Mouse (Mus musculus): ENCODE data around the gene Shf.

Gene Shf

DNA sequence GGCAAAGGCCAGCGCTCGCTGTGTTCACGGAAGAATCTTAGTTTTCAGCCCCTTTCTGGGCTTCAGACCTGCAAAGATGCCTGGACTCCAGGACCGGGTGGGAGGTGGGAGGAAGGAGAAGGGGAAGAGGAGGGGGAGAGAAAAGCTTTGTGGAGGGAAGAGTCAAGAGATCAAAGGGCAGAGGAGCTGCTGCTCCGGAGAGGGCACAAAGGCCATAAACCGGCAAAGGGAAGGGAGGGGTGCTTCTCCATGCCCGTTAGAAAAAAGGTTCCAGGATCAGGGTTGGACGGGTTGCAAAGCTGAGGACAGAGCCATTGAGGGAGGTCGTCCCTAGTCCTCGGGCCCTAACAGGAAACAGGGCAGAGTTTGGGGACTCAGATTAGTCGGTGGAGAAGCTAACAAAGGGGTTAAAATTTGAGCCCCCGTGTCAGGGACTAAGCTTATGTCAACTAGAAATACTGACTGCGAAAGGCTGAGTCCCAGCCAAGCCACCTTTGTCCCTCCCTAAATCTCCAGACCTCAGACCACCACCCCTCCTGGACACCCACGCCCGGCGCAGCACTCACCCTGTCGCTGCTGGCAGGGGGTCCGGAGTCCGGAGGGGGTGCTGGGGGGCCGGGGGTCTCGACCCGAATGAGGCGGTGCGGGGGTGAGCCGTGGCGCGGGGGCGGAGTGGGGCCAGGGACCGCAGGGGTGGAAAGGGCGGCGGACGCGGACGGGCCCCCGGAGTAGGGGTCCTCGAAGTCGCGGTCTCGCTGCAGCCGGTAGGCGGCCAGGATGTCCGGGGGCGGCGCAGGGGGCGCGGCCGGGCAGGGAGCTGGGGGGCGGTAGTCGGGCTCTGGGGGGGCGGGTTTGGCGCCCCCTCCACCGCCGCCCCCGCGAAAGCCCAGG lies 636 bp downstream of the Shf start:
- DNase-seq: peak in 1 of 2 experiments; percentile 59

DNA sequence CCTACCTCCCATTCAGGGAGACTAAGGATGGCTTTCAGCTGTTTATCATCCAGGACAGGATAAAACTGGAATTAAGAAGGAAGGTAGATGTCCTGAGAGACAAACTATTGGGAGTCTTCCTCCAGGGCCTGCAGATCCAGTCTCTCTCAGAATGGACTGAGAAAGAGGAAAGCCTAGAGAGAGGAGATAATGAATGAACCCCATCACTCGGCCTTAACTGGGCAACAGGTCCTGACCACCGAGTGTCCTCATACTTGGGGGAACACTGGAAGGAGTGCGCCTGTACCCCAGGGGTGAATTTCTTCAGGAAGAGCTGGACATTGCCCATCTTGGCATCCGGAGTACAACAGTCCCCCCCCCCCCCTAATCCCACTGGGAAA lies 1.3 kb downstream of the Shf start:
- no peak for DNase-seq

DNA sequence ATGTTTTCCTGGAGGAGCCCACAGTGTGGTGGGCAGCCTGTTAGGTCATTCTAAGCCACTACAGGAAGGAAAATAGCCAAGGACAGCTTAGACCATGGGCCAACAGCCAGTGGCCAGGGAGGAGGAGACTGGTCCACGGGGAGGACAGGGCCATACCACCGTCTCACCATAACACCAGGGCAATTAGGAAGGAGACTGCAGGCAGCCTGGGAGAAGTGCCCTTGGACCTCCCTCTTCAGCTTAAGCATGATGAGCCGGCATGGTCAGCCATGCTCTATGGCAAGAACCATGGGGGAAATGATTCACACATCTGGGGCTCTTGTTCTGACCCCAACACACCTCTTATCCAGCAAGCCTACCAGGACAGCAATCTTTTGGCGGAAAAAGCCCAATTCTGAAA lies 1.8 kb downstream of the Shf start:
- DNase-seq: no peak

DNA sequence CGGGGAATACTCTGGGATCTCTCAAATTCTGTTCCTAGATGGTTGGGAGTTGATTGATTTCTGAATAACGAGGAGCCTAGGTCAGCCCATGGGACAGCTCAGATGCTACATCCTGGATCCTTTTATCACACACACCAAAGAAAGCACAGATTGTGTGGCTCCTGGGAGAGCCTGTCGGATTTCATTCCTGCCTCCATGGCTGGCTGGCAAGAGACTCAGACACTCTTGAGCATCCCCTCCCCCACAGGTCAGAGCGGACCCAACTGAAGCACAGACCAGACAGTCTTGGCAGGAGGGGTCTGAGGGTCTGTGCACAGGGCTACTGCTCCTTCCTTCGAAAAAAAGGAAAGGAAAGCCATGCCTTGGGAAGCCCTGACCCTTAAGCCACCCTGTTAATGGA lies 2.3 kb downstream of the Shf start:
- no peak for DNase-seq

DNA sequence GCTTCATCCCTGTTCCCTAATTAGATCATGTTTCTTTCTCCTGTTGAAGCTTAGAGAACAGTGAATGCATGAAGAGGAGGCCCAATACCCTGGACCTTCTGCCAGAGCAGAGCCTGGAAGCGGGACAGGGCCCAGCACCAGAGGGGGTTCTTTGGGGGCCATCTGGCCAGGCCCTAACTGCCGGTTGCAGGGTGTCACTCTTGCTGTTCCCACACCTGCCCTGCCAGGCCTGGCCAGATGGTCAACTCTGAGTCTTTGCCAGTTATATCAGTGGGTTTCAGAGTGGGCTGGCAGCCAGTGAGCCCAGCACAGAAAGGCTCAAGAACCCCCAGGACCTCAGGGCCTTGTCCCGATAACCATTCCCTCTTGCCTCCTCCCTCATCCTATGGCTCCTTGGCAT lies 2.9 kb downstream of the Shf start:
- DNase-seq: no peak

DNA sequence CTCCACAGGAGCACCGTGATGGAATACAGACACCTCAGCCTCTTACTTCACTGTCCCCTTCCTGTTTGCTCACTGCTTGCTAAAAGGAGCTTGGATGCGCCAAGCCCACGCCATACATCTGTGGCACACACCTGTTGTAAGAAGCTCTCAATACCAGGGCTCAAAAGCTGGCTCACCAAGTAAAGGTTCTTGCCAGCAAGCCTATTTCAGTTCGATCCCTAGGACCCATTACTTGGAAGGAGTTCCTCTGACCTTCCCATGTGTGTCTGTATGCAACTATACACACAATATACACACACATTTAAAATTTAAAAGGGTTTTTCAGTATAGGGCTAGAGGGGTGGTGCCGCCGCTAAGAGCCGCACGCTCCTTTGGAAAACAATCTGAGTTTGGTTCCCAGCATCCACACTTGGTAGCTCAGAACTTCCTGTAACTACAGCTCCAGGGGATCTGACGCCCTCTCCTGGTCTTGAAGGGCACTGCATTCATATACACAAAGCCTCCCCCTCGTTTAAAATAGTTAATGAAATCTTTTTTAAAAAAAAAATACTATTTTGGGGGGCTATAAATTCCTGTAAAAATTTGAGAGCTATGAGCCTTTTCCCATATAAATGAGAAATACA lies 3.6 kb downstream of the Shf start:
- DNase-seq: no peak

DNA sequence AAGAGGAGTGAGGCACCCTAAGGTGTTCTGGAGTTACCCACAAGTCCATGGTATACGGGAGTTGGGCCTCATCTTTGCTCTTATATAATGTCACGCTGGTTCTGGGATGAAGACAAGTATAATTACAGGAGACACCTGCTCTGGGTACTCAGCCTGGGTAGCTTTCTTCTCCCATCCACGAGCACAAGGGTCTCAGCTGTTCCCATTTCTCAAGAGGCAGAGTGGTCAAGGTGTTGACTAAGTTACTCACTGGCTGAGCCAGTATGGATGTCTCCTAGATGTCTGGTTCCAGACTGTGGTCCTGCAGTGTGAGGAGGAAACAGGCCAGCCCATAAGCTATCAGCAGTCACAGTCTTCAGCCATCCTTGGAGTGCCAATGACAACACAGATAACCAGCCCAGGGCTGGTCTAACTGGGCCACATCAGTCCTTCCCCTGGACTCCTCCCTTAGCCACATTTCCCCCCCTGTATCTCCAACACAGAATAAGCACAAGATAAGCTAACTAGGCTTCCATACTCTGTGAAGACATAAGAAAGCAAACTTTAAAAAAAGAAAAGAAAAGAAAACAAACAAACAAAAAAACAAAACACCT lies 4.5 kb downstream of the Shf start:
- DNase-seq: no peak

DNA sequence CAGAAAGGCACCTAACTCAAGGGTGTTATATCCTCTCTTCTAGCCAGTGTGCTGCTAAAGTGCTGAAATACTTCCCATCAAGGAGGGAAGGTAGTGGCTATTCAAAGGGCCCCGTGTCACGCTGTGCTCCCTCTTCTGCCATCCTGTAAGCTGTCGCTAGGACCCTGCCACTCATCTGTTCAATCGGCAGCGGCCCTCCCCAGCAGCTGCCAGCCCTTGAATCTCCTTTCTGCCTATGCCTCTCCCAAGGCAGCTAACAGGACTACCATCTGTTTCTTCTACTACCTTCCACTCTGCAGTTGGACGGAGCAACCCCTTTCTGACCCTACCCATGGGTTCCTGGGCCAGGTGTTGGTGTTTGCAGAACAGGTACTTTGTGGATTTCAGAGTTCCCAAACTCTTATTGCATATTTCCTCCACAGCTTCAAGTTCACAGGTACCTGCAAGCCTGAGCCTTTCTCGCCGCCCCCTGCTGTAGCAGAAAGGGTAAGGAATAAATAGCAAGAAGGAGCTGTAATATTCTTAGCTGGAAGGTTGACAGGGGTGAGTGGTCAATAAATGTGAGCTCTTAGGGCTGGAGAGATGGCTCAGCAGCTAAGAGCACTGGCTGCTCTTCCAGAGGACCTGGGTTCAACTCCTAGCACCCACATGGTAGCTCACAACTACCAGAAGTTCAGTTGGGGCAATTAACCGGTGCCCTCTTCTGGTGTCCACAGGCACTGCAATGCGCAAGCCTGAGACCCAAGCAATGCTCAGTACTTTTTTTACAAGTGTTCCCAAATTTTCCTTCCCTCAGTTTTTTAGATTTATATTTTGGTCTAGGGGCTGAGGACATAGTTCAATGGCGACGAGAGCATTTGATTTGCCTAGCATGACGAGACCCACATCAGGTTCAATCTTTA lies 6.1 kb downstream of the Shf start:
- no peak for DNase-seq

DNA sequence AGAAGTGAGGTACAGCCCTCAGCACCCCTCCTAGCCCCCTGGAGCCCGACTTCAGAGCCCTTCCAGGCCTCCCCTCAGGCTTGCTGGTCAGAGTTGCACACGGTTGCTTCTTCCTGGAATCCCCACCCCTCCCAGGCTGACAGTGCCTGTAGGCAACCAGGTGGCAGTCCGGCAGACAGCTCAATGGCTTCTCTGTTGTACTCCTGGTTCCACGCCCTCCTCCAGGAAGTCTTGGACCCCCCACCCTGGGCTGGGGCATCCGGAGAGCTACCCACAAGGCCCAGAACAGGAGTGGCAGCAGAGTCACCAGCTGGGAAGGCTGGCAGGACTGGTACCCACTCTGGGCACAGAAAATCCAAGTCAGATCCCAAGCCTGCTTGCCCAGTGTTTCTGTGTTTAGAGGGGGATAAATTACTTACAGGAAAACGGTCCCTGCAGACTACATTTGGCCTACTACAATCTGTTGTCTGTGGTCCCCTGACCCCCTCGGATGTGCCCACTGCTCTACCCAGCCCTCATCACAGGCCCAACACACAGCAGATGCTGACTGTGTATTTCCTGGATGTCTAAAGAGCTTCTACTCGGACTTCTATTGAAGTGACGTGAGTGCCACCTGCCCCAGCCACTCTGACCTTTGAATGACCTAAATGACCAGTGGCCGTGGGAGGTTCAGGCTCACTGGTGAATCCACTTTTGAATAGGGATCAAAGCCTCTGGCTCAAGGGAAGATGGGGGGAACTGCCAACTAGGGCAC lies 6.9 kb downstream of the Shf start:
- no peak for DNase-seq

DNA sequence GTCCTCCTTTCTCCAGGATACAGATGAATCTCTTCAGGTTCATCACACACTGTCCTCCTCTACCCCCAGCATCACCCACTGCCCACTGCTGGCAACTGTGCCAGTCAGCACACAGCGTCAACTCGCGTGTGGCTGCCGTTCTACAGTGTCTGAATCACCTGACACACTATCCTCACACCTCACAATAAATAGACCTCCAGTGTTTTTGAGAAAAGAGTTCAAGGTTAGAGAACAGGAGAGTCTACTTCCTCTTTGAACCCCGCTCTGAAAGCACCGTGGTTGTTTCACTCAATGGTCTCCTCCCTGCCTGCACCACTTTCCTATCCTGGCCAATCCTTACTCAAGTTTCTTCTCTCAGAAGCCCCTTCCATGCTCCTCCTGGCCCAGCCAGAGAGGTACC lies 7.8 kb downstream of the Shf start:
- no peak for DNase-seq

DNA sequence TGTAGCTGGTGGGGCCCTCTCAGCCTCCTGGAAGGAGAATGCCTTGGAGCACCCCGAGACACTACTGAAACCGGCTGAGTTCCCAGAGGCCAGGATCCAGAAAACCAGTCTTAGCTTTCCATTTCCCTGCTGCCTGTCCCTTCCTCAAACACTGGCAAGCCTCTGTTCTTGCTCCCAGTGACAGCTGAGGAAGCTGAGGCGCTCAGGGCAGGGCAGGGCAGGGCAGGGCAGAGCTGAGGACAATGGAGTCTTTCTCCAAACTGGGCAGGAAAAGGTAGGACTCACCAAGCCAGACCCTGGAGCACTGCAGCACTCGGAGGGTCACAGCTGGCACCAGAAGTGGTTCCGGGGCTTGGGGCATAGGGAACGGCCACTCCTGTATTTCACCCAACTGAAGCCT lies 8.7 kb downstream of the Shf start:
- no peak for DNase-seq

DNA sequence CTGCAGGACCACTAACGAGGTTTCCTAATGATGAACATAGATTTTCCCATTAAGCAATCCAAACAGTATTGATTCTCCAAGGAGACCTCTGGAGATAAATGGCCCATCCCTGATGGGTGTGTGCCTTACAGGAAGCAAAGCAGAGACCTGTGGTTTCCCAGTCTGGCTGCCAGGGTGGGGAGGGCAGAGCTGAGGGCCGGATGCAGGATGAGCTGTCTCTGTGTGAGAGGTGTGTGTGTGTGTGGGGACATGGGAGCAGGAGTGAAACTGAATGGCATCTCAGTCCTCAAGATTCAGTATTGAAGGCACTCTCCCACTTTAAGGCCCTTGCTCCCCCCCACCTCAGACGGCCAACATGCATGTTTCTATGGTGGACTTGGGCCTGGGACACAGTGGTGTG lies 12.8 kb downstream of the Shf start:
- no peak for DNase-seq

DNA sequence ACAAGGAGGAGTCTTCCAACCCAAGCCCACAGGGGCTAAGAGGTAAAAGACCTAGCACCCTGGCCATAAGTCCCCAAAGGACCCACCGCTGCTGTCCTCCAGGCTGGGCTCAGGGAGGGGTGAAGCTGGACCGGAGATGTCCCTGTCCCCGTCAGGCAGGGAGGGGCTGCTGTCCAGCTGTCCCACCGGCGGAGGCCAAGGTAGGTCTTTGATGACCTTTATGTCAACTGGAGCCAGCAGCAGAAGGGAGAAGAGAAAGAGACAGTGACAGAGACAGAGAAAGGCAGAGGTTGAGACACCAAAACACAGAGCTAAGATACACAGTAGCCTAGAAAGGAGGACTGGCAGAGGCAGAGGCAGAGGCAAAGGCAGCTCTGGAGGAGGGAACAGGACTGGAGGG lies 13.6 kb downstream of the Shf start:
- DNase-seq: no peak

DNA sequence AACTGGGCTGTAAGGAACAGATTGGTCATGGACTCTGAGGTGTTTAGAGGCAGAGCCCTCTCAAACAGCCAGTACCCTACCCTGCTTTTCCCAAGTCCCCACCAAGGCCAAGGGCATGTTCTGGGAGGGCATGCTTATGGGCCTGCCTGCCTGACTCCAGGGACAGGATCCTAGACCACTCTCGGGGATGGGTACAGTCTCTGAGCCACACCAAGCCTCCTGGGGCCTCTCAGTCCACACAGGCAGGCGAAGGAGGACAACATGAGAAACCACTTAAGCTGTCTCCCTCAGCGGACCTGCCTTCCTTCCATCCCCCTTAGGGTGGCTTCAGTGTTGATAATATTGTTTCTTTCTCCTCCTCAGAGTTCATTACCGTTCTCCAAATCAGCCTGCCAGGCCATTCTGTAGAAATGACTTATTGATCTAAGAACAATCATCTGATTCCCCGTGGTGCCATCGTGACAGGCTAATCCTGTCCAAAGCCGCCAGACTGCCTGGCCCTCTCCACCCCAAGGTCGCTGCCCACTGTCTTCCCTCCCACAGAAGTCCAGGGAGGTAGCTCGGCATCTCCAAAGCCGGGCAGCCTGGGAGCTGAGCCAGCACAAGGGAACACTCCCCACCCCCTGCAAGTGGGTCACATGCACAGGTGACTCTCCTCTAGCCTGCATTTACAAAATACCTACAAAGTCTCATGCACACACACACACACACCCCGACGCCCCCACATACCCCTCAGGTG lies 14.6 kb downstream of the Shf start:
- no peak for DNase-seq

DNA sequence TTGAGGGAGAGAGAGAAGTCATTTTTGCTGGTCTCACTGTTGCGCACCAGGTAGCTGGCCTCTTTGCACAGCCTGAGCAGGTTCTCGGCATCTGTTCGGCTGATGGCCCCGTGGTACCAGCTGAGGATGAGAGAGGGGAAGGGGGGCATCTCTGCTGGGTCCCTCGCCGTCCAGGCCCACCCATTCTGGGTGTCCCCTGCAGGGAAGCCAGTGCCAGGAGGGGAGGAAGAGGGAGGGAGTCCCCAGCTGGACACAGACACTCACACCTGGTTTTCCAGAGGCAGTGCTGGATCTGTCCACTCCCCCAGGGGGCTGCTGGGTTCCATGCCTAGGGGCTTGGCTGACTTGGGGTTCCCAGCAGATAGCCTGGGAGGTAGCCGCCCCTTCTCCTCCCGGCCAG lies 15.2 kb downstream of the Shf start:
- no peak for DNase-seq

DNA sequence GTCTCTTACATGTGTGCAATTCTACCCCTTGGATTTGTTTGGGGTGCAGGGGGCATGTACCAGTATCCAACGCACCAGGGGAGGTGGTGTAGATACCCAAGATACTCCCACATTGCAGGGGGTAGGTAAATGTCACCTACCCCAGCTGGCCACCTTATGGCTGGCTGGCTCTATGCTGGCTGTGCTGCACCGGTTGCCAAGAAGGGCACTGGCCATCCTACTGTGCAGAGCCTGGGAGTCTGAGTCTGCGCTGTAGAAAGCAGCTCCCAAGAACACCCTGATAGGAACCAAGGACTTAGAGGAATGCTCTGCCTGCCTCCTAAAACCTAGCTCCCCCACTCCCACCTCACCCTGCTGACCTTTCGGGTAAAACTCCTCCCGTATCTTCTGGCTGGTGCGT lies 16.0 kb downstream of the Shf start:
- no peak for DNase-seq

DNA sequence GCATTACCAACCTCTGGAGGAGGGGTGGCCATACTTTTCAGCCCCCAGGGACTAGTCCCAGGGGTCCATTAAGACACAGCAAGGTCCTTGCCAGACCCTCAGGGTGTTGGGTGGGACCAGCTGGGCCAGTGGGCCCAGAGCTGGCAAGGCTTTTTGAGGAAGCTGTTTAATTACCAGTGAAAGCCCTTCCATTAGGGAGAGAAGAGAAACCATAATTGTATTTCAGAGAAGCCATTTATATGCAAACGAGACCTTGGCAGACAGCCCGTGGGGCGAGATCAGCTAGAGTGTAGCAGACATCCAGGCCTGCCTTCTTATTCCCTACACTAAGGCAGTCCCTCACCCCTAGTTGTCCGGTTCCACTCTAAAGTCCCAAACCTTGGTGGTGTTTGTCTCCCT lies 17.0 kb downstream of the Shf start:
- no peak for DNase-seq

DNA sequence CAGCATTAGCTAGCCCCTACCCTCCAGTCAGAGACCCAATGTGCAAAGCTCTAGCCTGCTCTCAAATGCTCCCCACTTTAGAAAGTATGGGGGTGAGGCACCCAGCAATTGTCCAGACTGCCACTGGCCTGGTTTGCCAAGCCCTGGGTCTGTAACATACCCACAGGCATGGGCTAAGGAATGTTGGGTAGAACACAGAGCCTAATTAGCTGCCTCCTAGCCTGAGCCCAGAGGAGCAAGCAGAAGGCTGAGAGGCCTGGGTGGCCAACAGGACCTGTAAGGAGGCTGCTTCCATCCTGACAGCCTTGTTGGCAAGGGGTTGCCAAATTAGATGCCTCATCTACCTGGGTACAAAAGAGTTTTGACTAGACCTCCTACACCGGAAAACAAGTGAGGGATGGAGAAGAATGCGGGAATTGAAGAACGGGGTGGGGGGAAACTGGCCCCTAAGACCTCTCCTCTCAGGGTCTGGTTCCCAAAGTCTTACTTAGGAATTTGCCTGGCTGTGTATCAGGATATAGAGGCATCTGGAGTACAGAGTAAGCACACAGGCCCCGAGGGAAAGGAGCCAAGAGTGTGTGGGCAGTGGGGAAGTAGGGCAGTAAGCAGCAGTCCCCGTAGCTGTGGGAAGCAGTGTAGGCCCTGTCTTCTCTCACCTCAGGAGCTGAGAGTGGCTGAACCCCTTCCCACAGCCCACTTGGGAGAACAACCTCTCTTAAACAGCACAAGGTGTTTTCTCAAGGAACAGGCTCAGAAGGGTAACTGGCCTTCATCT lies 17.6 kb downstream of the Shf start:
- DNase-seq: no peak

DNA sequence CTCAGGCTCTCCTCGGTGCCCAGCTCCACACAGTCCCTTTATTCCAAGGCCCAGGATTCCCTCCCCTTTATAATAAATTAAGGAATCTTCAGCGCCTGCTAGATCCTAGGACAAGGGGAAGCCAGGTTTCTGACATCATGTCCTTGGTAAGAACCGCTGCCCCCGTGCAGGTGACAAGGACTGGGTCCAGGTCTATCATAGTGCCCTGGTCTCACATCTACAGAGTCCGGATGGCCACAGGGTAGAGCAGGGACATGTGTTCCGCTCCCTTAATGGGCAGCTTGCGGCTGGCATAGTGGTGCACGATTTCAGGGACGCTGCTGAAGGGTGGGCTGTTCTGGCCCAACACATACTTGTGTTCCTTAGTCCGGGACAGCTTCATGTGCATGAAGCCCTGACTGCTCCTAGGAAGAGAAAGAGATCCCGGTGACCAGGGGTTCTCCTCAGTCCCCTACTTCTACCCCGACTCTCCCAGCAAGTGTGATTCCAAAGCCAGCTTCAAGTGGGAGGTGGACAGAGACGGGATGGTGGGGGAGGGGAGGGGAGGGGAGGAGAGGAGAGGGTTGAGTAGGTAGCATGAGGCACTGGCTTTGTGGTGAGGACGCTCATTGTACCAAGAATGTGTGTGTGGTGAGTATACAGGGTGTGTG lies 19.7 kb downstream of the Shf start:
- DNase-seq: no peak

DNA sequence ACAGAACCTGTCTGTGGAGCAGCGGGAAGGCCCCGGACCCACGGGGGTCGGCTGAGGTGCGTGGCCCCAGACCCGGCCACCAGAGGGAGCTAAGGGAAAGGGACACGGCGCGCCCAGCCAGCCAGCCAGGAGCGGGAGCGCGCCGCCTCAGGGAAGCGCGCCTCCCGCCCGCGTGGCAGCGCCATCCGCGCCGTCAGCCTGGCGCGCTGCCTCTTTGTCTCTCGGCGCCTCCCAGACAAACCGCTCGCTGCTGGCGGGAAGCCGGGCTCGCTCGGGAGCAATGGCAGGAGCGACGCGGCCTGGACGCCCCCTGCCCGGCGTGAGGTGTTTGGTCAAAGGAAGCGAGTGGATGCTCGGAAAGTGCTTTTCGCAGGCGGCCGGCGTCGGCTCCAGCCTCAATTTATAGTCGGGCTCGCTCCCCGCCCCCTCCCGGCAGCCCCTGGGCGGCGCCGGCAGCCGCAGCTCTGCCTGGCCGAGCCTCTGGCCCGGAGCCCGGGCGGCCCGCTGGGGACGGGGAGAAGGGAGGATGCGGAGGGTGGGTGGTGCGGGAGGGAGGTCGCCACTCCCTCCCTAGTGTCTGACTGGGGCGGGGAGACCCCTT lies 20.3 kb downstream of the Shf start:
- peak; percentile 68 to 75 for DNase-seq
